Mouse (Mus musculus): ENCODE measurements around the gene Frs3. TPM values are rescaled to one million over a fixed set of nuclear protein-coding genes. Genes with fewer than 3 reads are reported as not detected.

Frs3 gene
- polyA plus RNA-seq, 1 experiment from 2014 or later, result 5.5 TPM

DNA sequence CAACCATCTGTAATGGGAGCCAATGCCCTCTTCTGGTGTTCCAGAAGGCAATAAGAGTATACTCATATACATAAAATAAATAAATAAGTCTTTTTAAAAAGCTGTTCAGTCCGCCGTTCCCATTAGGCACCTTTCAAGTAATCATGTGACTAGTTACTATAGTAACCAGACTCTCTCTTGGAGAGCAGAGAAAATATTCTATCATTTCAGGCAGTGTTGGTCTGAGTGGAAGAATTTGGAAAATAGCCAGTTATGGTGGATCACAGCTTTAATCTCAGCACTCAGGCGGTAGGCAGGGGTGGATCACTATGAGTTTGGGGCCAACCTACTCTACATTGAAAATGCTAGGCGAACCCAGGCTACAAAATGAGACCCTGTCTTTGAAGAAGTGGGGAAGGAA is 19.7 kb upstream of the Frs3 start:
- 70% methylated on average over 4 of the region's 4 CpGs for WGBS
- Histone ChIP-seq H3K27me3 (peaks cover 6% of the 10 kb centered on the region), H3K4me2 (replicated peaks) (no peak overlapping the region), H3K36me3 (no peaks in the 10 kb centered on the region), H3K4me3 (replicated peaks) (no peak overlapping the region), H3K27ac (replicated peaks) (no peak overlapping the region), H3K4me1 (peaks cover 12% of the 10 kb centered on the region), H3K9ac (no peak overlapping the region), H3K9me3 (replicated peaks) (no peaks in the 10 kb centered on the region)
- ATAC-seq (ENCODE audit: insufficient number of reproducible peaks, low FRiP score, low TSS enrichment, low read depth), result no peak

GRCm38 (mm10) chr17:47671988-47672310 is 16.9 kb upstream of the Frs3 start:
- Histone ChIP-seq H3K4me2 (replicated peaks) (peak overlapping the region; percentile 78), H3K27me3 (peaks cover 6% of the 10 kb centered on the region), H3K9me3 (replicated peaks) (no peaks in the 10 kb centered on the region), H3K9ac (no peak overlapping the region), H3K36me3 (0 out of 2 replicates have a peak, but pooled peaks cover 5% of the 10 kb centered on the region), H3K4me1 (peaks cover 12% of the 10 kb centered on the region), H3K27ac (replicated peaks) (no peak overlapping the region), H3K4me3 (replicated peaks) (peak overlapping the region; percentile 44)
- ATAC-seq (ENCODE audit: insufficient number of reproducible peaks, low FRiP score, low TSS enrichment, low read depth), result 0 out of 2 replicates have a peak, but pooled peaks have one; percentile 27
- 15% methylated on average over 14 of the region's 14 CpGs for WGBS

GRCm38 (mm10) chr17:47672311-47673111 is 16.3 kb upstream of the Frs3 start:
- H3K4me3 ChIP-seq (replicated peaks), result peak overlapping the region; percentile 44
- H3K36me3 ChIP-seq, result 0 out of 2 replicates have a peak, but pooled peaks cover 5% of the 10 kb centered on the region
- peak; percentile 66; the same call in 1 of the 2 replicates for ATAC-seq (ENCODE audit: insufficient number of reproducible peaks, low FRiP score, low TSS enrichment, low read depth)
- H3K4me1 ChIP-seq, result peaks cover 12% of the 10 kb centered on the region
- H3K4me2 ChIP-seq (replicated peaks), result peak overlapping the region; percentile 78
- peak overlapping the region; percentile 26; the same call in 1 of the 2 replicates for H3K9ac ChIP-seq
- H3K9me3 ChIP-seq (replicated peaks), result no peaks in the 10 kb centered on the region
- H3K27me3 ChIP-seq, result peaks cover 6% of the 10 kb centered on the region
- H3K27ac ChIP-seq (replicated peaks), result no peak overlapping the region
- WGBS, result 5% methylated on average over 68 of the region's 68 CpGs

DNA sequence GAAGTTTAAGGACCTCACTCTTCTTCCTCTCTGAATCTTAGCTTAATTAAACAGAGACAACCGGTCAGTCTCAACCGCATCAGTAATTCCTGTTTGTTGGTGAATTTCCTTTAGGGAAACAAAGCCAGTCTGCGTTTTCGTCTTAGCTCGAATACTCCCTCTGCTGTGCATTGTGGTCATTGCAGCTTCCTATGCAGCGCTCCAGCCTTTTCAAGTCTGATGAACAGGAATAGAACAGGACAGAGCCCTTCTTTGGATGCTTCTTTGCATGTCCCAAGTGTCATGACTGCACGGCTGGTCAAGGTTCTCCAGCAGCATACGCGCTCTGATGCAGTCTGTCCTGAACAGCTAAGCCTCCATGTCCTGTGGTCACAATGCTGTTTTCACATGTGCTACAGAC is 12.2 kb upstream of the Frs3 start:
- Histone ChIP-seq H3K36me3 (peaks cover 38% of the 10 kb centered on the region), H3K9me3 (replicated peaks) (no peaks in the 10 kb centered on the region), H3K27ac (replicated peaks) (no peak overlapping the region), H3K27me3 (peaks cover 6% of the 10 kb centered on the region), H3K4me2 (replicated peaks) (no peak overlapping the region), H3K4me3 (replicated peaks) (no peak overlapping the region), H3K4me1 (peaks cover 12% of the 10 kb centered on the region), H3K9ac (no peak overlapping the region)
- WGBS, result 20% methylated on average over 9 of the region's 9 CpGs
- ATAC-seq (ENCODE audit: insufficient number of reproducible peaks, low FRiP score, low TSS enrichment, low read depth), result no peak

DNA sequence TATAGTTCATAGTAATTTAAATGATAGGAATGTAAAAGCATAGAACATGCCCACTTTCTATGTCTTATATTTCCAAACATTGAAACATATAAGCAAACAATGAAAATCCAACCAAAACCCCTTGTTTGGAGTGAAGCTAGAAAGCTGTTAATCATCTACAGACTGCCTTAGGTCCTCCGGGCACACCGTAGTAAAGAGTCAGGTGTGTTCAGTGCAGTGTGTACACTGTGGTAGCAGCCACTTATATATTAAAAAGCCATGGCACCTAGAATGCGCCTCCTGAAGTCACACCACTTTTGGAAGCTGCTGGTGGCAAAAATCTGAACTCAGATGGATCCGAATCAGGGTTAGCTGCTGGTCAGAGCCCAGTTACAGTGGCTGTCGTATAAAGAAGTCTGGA is 10.6 kb upstream of the Frs3 start:
- Histone ChIP-seq H3K27me3 (no peaks in the 10 kb centered on the region), H3K36me3 (peaks cover 50% of the 10 kb centered on the region)
- 91% methylated on average over 5 of the region's 5 CpGs for WGBS

DNA sequence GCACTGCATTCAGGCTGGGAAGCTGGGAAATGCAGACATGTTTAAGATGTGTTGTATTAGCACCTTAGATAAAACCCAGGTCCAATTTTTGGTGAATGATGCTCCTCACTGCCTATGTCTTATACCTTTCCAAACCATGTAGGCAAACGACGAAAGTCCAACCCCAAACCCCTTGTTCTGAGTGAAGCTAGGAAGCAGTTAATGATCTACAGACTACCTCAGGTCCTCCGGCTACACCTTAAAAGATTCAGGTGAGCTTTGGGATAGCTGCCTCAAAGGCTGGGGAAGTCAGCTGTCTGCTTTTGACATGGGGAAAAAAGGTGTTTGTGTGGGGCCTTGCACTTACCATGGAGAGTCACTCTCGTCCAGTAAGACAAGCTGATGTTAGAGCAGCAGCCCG is 10.1 kb upstream of the Frs3 start:
- H3K4me2 ChIP-seq (replicated peaks), result no peak overlapping the region
- no peaks in the 10 kb centered on the region for H3K27me3 ChIP-seq
- 88% methylated on average over 5 of the region's 5 CpGs for WGBS
- H3K9ac ChIP-seq, result no peak overlapping the region
- no peak overlapping the region for H3K27ac ChIP-seq (replicated peaks)
- H3K36me3 ChIP-seq, result peaks cover 54% of the 10 kb centered on the region
- no peak for ATAC-seq (ENCODE audit: insufficient number of reproducible peaks, low FRiP score, low TSS enrichment, low read depth)
- no peak overlapping the region for H3K4me3 ChIP-seq (replicated peaks)
- no peaks in the 10 kb centered on the region for H3K4me1 ChIP-seq
- no peaks in the 10 kb centered on the region for H3K9me3 ChIP-seq (replicated peaks)

More for the DNA sequence above, 10.6 kb upstream of the Frs3 start:
- H3K27ac ChIP-seq (replicated peaks), result no peak overlapping the region
- H3K9me3 ChIP-seq (replicated peaks), result no peaks in the 10 kb centered on the region
- no peak overlapping the region for H3K9ac ChIP-seq
- ATAC-seq (ENCODE audit: insufficient number of reproducible peaks, low FRiP score, low TSS enrichment, low read depth), result no peak
- H3K4me2 ChIP-seq (replicated peaks), result no peak overlapping the region
- H3K4me1 ChIP-seq, result no peaks in the 10 kb centered on the region
- no peak overlapping the region for H3K4me3 ChIP-seq (replicated peaks)

DNA sequence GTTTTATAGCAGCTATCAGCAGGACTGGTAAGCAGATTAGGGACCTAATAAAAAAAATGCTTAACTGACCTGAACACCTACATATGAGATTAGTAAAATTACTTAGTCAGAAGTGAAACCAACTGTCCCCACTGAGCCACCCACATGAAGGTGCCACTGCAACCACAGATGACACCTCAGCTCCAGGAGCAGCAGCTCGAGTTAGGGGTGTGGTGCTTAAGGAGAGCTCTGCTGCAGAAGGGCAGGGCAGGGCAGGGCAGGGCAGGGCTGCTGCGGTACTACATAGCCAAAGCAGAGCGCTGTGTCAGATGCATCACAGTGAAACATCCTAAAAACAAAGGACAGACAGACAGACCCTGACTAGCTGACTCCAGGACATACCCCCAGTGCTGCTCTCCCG is 6.0 kb upstream of the Frs3 start:
- 84% methylated on average over 4 of the region's 4 CpGs for WGBS
- no peaks in the 10 kb centered on the region for H3K9me3 ChIP-seq (replicated peaks)
- no peak for ATAC-seq (ENCODE audit: insufficient number of reproducible peaks, low FRiP score, low TSS enrichment, low read depth)
- no peak overlapping the region for H3K4me2 ChIP-seq (replicated peaks)
- H3K9ac ChIP-seq, result no peak overlapping the region
- H3K27me3 ChIP-seq, result no peaks in the 10 kb centered on the region
- peaks cover 75% of the 10 kb centered on the region for H3K36me3 ChIP-seq
- peaks cover 12% of the 10 kb centered on the region for H3K4me1 ChIP-seq
- H3K4me3 ChIP-seq (replicated peaks), result no peak overlapping the region
- H3K27ac ChIP-seq (replicated peaks), result no peak overlapping the region

GRCm38 (mm10) chr17:47687409-47688343 is 1.2 kb upstream of the Frs3 start:
- under 1% methylated on average over 70 of the region's 70 CpGs for WGBS
- Histone ChIP-seq H3K4me2 (replicated peaks) (peak overlapping the region; percentile 94), H3K9me3 (replicated peaks) (no peaks in the 10 kb centered on the region), H3K4me3 (replicated peaks) (peak overlapping the region; percentile 88), H3K9ac (peak overlapping the region; percentile 74), H3K4me1 (peaks cover 28% of the 10 kb centered on the region), H3K27ac (replicated peaks) (peak overlapping the region; percentile 83), H3K27me3 (no peaks in the 10 kb centered on the region), H3K36me3 (peaks cover 30% of the 10 kb centered on the region)
- ATAC-seq (ENCODE audit: insufficient number of reproducible peaks, low FRiP score, low TSS enrichment, low read depth), result peak; percentile 92

GRCm38 (mm10) chr17:47688344-47688607 is 554 bp upstream of the Frs3 start, which contains the start of gene Tomm6:
Gene Tomm6, minus strand, starts transcription at chr17:47688386.
- Histone ChIP-seq H3K9me3 (replicated peaks) (no peaks in the 10 kb centered on the region), H3K9ac (peak within 1 kb of the TSS; percentile 74), H3K27me3 (no peaks in the 10 kb centered on the region), H3K27ac (replicated peaks) (peak within 1 kb of the TSS; percentile 83), H3K4me2 (replicated peaks) (peak within 1 kb of the TSS; percentile 94), H3K4me3 (replicated peaks) (peak within 1 kb of the TSS; percentile 88), H3K36me3 (peaks cover 29% of the 10 kb centered on the region), H3K4me1 (peaks cover 28% of the 10 kb centered on the region)
- 0% methylated on average over 9 of the region's 9 CpGs for WGBS
- no peak for ATAC-seq (ENCODE audit: insufficient number of reproducible peaks, low FRiP score, low TSS enrichment, low read depth)

GRCm38 (mm10) chr17:47689894-47690293 is 1.1 kb downstream of the Frs3 start:
- Histone ChIP-seq H3K9ac (no peak overlapping the region), H3K27ac (replicated peaks) (no peak overlapping the region), H3K9me3 (replicated peaks) (no peaks in the 10 kb centered on the region), H3K4me2 (replicated peaks) (0 out of 2 replicates have a peak overlapping the region, but pooled peaks have one; percentile 94), H3K36me3 (peaks cover 13% of the 10 kb centered on the region), H3K27me3 (no peaks in the 10 kb centered on the region), H3K4me3 (replicated peaks) (peak overlapping the region; percentile 88; the same call in 1 of the 2 replicates), H3K4me1 (peaks cover 35% of the 10 kb centered on the region)
- 79% methylated on average over 8 of the region's 8 CpGs for WGBS
- ATAC-seq (ENCODE audit: insufficient number of reproducible peaks, low FRiP score, low TSS enrichment, low read depth), result no peak

GRCm38 (mm10) chr17:47691650-47692049 is 2.8 kb downstream of the Frs3 start:
- no peak for ATAC-seq (ENCODE audit: insufficient number of reproducible peaks, low FRiP score, low TSS enrichment, low read depth)
- 92% methylated on average over 3 of the region's 3 CpGs for WGBS
- Histone ChIP-seq H3K27ac (replicated peaks) (no peak overlapping the region), H3K9me3 (replicated peaks) (no peaks in the 10 kb centered on the region), H3K4me2 (replicated peaks) (no peak overlapping the region), H3K9ac (no peak overlapping the region), H3K4me1 (peaks cover 36% of the 10 kb centered on the region), H3K36me3 (no peaks in the 10 kb centered on the region), H3K4me3 (replicated peaks) (no peak overlapping the region), H3K27me3 (no peaks in the 10 kb centered on the region)

Measured in embryonic facial prominence, embryonic 15.5 days (tissue).